Comparison of ENCODE assay signal across 15 mouse cellular contexts in the genomic region with DNA sequence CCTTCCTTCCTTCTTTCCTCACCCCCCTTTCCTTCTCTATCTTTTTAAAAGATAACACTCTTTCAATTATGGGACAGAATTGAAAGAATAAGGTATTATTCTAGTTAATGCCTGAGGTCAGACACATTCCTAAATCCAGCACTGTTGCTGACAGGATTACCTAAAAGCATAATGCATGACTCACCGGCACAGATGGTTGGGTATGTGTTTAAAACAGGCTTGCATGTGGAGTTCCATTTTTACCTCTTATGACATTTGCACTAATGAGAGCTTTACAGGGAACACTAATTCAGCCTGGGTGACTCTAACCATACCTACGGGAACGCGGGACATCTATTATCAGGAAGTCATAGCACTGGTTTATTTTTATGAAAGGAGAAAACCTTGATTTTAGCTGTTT.
DNase-seq lines count a peak whose midpoint lies in the region; ATAC-seq and TF ChIP-seq lines count a peak whose summit lies in the region.
"Had no signal": no experiment of that assay in that cellular context is flagged by ENCODE, and none has a peak within 500 bp of the region (broad histone marks: within the 10 kb centered on the region; RNA-seq: fewer than 3 reads in every experiment).

No protein-coding gene starts in this region.

- H3K27me3 ChIP-seq in kidney, embryonic 16.5 days (ENCODE audit: insufficient read depth, low read length): no peaks in the 10 kb centered on the region
- no peaks in the 10 kb centered on the region for H3K27me3 ChIP-seq in forebrain, embryonic 12.5 days
- H3K27me3 ChIP-seq: embryonic facial prominence, embryonic 13.5 days; forebrain, embryonic 15.5 days; kidney, embryonic 15.5 days; limb, embryonic 12.5 days; neural tube, embryonic 13.5 days had no signal

- H3K9ac ChIP-seq in kidney, embryonic 16.5 days (replicated peaks; ENCODE audit: low read length): no peak overlapping the region
- no peak overlapping the region for H3K9ac ChIP-seq in forebrain, embryonic 12.5 days
- H3K9ac ChIP-seq: embryonic facial prominence, embryonic 13.5 days; forebrain, embryonic 15.5 days; kidney, embryonic 15.5 days; limb, embryonic 12.5 days; liver, postnatal 0 days; neural tube, embryonic 13.5 days had no signal

- peak; percentile 67 to 75 for DNase-seq in right cerebral cortex, adult 2 months (ENCODE audit: low spot score in 2 of 2)
- DNase-seq in right cerebral cortex, postnatal 14 days: no peak
- peak; percentile 3 to 6 for DNase-seq in cerebellum, postnatal 10 days
- peak; percentile 32 to 41 for DNase-seq in left cerebral cortex, adult 2 months (ENCODE audit: extremely low spot score in 1 of 2, low spot score in 2 of 2)
- no peak for DNase-seq in heart, postnatal 10 days
- DNase-seq: adrenal gland, postnatal 14 days; liver, postnatal 0 days; thymus, postnatal 25 days had no signal

- no peak for TF ChIP-seq CTCF in left cerebral cortex, adult 2 months (IDR thresholded peaks at IDR 0.05)

- no peaks in the 10 kb centered on the region for H3K9me3 ChIP-seq in kidney, embryonic 16.5 days (ENCODE audit: low read length)
- H3K9me3 ChIP-seq in forebrain, embryonic 12.5 days: no peaks in the 10 kb centered on the region
- H3K9me3 ChIP-seq: embryonic facial prominence, embryonic 13.5 days; forebrain, embryonic 15.5 days; kidney, embryonic 15.5 days; limb, embryonic 12.5 days; neural tube, embryonic 13.5 days had no signal

- H3K4me3 ChIP-seq in left cerebral cortex, adult 2 months: no peak overlapping the region
- H3K4me3 ChIP-seq in kidney, embryonic 16.5 days (ENCODE audit: low read length): no peak overlapping the region
- no peak overlapping the region for H3K4me3 ChIP-seq in forebrain, embryonic 12.5 days (replicated peaks)
- H3K4me3 ChIP-seq: embryonic facial prominence, embryonic 13.5 days; forebrain, embryonic 15.5 days; kidney, embryonic 15.5 days; limb, embryonic 12.5 days; neural tube, embryonic 13.5 days had no signal

- no peaks in the 10 kb centered on the region for H3K36me3 ChIP-seq in kidney, embryonic 16.5 days (ENCODE audit: insufficient read depth, low read length)
- no peaks in the 10 kb centered on the region for H3K36me3 ChIP-seq in forebrain, embryonic 12.5 days (replicated peaks)
- H3K36me3 ChIP-seq: embryonic facial prominence, embryonic 13.5 days; forebrain, embryonic 15.5 days; kidney, embryonic 15.5 days; limb, embryonic 12.5 days; neural tube, embryonic 13.5 days had no signal

- H3K4me2 ChIP-seq in kidney, embryonic 16.5 days (replicated peaks; ENCODE audit: low read depth, low read length): no peak overlapping the region
- no peak overlapping the region for H3K4me2 ChIP-seq in forebrain, embryonic 12.5 days
- H3K4me2 ChIP-seq: embryonic facial prominence, embryonic 13.5 days; forebrain, embryonic 15.5 days; kidney, embryonic 15.5 days; limb, embryonic 12.5 days; neural tube, embryonic 13.5 days had no signal

- 91% methylated on average over 4 of the region's 4 CpGs for WGBS in kidney, embryonic 16.5 days
- WGBS in forebrain, embryonic 12.5 days: 94% methylated on average over 4 of the region's 4 CpGs

- peak overlapping the region; percentile 67; the same call in 1 of the 2 replicates for H3K27ac ChIP-seq in left cerebral cortex, adult 2 months
- no peak overlapping the region for H3K27ac ChIP-seq in kidney, embryonic 16.5 days (ENCODE audit: low read length)
- no peak overlapping the region for H3K27ac ChIP-seq in forebrain, embryonic 12.5 days
- H3K27ac ChIP-seq: embryonic facial prominence, embryonic 13.5 days; forebrain, embryonic 15.5 days; kidney, embryonic 15.5 days; limb, embryonic 12.5 days; neural tube, embryonic 13.5 days had no signal

- ATAC-seq in kidney, embryonic 16.5 days (ENCODE audit: low FRiP score, low TSS enrichment): no peak
- ATAC-seq in forebrain, embryonic 12.5 days (ENCODE audit: low FRiP score): no peak
- ATAC-seq: forebrain, embryonic 15.5 days; liver, postnatal 0 days had no signal

- no peaks in the 10 kb centered on the region for H3K4me1 ChIP-seq in kidney, embryonic 16.5 days (ENCODE audit: insufficient read depth, low read length)
- no peaks in the 10 kb centered on the region for H3K4me1 ChIP-seq in forebrain, embryonic 12.5 days
- H3K4me1 ChIP-seq: embryonic facial prominence, embryonic 13.5 days; forebrain, embryonic 15.5 days; kidney, embryonic 15.5 days; limb, embryonic 12.5 days; neural tube, embryonic 13.5 days had no signal

- intact Hi-C loops in left cerebral cortex, adult 2 months (cut with DNase I): no loop called here
- intact Hi-C loops in heart, postnatal 10 days (cut with DNase I): no loop called here

Comparison
In these comparisons a context has a peak if more than half of its experiments do, and no peak if none do; other contexts are left out.
1. DNase-seq: peak in right cerebral cortex, adult 2 months (2 of 2), cerebellum, postnatal 10 days (2 of 2) and left cerebral cortex, adult 2 months (2 of 2); none in right cerebral cortex, postnatal 14 days (single experiment) and heart, postnatal 10 days (0 of 2).